Mouse (Mus musculus) monocyte, adult 5-6 weeks (primary cell): ENCODE data around the gene Cdk17. TPM values are rescaled to one million over a fixed set of nuclear protein-coding genes. Genes with fewer than 3 reads are reported as not detected.
"Not testable (repeated sequence)": the region's sequence is repeated elsewhere in the genome, so short reads cannot be mapped to it uniquely, and the experiment has no call there.

Experiments
- ATAC-seq: fragments of 153-309, 156-312 bp; replicated peaks from 2 replicates; pipeline ENCODE4 v1.8.0; 2017; ENCODE audit warnings: mild to moderate bottlenecking; ENCODE audit not compliant: low TSS enrichment, insufficient number of reproducible peaks, severe bottlenecking, poor library complexity, low FRiP score
- total RNA-seq: library from RNA; stranded (forward); fragments of 200-1000, 200-491, 200-594 nt; gene quantifications from 3 replicates; pipeline ENCODE4 v1.2.3, GENCODE M21; 2017

The Cdk17 gene
- total RNA-seq, 1 experiment from 2014 or later, result 103 TPM

DNA sequence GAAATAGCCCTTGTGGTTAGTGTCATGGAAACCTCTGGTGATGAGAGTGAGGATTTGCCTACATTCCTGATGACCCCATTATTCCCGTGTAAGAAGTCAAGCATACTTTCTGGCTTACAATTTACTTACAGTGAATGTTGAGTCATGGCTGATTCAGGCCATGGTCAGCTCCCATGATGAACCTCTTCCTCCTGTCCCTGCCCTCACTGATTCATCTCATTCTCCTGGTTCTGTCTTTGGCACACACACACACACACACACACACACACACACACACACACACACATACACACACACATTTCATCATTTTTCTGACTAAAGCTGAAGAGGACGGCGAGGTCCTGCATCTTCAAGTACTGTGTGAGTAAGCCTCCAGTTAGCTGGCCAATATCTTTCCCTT lies 21.9 kb upstream of the Cdk17 start:
- ATAC-seq, result no peak

DNA sequence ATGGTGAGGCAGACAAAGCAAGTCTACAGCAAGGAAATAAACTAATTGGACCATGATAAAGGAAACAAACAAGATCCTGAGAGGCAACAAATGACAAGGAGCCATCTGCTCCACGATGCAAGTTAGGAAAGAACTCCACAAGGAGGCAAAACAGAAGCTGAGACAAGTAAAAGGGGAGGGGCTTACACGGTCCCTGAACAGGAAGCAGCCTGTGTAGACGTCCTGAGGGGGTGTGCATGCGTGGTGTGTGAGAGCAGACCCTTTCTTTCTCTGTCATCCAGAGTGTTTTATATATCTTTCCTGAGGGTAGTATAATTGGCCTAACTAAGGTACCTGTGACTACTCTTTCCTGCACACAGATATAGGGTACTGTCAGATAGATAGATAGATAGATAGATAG lies 19.9 kb upstream of the Cdk17 start:
- no peak for ATAC-seq

DNA sequence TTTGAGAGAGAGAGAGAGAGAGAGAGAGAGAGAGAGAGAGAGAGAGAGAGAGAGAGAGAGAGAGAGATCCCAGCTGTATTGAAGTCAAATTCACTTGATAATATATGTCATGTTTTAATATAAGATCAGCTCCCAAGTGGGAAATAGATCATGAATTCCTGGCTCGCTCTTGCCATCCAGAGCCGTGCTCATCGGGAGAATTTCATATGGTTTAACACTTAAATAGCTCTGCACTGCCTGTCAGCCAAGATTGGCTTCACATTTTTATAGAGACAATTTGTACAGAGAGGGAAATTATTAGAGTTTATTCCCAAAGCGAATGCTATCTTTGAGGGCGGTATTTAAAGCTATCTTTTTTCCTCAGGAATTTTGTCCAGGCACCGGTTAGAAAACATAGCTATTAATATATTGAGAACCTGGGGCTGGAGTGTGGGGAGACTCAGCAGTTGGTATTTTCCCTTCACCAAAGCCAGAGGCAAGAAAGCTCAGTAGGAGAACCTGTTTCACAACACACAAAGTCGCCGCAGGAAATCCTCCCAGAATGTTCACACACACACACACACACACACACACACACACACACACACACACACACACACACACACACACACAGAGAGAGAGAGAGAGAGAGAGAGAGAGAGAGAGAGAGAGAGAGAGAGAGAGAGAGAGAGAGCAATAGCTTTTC lies 17.9 kb upstream of the Cdk17 start:
- no peak for ATAC-seq

DNA sequence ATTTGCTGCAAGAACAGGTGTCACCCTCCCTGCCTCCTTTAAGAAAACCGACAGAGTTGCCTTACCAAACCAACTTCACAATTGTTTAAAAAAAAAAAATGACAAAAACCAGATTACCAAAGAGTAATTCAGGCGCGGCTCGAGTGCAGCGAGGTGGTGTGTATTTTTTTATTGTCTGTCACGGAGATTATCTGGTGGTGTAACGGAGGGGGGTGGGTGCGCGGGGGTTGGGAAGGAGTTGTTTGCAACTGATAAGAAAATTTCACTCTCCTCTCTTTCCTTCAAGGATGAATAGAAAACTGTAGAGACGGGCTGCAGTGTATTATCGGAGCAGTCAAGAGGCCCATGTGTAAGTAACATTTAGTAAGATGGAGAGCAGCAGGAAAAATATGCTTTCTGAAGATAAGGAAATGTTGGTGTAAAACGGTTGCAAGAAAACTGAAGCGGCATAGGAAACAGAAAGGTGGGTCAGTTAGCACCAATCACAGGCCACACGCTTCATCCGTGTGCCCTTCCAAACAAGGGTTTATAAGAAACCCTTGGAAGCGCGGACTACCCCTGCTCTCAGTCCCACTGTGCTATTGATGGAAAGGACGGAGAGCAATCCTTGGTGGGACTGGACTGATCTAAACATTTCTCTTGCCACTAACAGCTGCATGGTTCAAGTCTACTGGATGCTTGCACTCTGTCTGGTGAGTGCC lies 17.2 kb upstream of the Cdk17 start:
- ATAC-seq, result no peak

DNA sequence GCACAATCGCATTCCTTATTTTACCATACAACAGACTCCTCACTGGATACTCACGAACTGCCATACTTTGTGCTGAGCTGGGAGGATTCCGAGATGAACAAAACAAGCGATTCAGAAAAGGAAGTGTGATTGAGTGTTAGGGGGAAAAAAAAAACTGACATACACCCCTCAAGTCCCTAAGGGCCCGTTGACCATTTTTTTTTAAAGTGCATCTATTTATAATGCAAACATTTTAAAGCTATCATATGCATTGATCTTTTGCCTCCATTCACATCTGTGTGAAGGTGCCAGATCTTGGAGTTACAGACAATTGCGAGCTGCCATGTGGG lies 16.7 kb upstream of the Cdk17 start:
- no peak for ATAC-seq

DNA sequence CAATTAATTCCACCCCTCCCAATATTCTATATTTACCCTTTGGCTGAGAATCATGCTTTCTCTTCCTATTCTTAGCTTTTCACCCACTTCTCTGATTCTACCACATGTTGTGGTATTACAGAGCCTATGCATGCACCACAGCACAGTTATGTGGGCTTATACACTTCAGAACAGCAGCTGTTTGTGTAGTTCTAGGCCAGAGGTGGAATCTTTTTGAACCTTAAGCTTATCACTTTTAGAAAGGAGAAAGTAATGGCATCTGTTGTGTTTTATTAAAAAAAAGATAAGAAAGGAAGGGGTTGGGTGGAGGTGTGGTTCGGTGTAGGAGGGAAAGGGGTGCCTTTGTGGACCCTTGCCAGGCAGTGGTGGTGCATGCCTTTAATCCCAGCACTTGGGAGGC lies 16.1 kb upstream of the Cdk17 start:
- ATAC-seq, result no peak

DNA sequence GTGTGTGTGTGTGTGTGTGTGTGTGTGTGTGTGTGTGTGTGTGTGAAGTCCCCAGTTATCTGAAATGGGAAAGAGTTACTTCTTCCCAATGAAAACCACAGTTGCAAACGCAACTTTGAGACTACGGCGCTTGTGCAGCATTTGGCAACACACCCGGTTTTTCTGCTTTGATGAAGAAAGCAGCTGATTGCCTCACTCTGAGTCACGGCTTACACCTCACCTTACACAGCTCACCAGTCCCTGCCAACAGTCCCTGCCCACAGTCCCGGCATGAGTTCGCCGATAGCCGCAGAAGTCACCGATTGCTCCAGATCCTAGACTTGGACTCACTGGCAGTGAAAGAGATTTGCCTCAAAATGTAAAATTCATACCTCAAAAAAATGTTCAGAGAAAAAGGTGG lies 15.6 kb upstream of the Cdk17 start:
- ATAC-seq, result peak; percentile 88

DNA sequence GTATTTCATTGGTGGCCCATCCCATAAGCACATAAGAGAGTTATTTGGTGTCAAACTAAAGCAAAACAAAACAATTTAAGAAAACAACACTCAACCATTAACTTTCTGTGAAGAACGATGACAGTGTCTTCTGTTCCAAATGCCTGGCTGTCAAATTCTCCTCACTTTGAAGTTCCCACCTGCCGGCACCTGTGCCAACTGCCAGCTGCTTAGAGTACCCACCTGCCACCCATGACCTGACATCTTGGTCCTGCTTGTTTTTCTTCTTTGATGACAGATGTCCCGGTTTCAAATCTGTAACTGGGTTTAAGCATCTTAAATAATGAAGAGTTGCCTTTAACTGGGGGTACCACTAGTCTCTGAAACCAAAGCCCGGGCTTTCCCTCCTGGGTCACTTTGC lies 14.1 kb upstream of the Cdk17 start:
- ATAC-seq, result no peak

DNA sequence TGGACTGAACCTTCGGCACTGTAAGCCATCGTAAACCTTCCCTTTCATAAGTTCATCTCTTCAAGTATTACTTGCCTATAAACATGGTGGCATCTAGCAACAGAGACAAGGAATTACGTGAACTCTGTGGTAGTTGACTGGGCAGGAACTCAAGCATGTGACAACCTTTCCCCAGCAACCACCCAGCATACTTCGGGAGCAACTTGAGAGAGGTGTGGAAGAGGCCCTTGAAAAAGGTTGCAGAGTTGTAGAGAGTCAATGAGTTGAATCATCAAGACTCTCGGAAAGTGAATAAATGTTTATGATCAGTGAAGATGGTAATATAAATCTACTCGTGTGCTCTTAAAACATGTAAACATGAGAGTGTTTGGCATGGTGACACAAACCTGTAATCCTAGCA lies 13.0 kb upstream of the Cdk17 start:
- ATAC-seq, result no peak

DNA sequence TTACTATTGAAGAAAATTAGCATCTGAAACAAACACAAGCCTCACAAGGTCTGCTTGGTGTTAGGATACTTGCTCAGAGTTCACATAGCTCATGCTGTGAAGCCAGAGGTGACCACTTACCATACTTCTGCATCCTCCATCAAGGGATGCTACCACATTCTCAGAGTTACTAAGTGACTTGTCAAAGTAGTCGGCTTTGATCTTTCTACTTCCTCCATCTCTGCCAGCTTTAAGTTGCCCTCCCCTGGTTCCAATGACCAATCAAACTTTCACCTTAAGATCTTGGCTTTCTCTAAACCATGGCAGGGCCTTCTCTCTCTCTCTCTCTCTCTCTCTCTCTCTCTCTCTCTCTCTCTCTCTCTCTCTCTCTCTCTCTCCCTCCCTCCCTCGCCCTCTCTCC lies 11.1 kb upstream of the Cdk17 start:
- ATAC-seq, result peak; percentile 71; the same call in 1 of the 2 replicates

DNA sequence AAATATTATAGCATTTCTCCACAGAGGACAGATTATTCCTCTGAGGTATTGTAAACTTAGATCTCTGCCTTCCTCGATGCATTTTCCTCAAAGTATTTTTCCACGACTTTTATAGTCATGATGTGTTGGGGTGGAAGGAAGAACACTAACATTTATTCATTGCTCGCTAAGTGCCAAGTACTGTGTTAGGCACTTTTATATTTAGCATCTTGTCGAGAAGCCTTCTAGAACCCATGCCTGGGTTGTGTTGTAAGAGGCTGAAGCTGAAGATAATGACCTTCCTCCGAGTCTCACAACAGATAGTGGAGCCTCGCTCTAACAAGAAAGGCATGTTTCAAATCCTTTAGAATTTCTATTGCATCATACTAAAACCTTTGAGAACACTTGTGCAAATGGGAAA lies 8.9 kb upstream of the Cdk17 start:
- ATAC-seq, result no peak

DNA sequence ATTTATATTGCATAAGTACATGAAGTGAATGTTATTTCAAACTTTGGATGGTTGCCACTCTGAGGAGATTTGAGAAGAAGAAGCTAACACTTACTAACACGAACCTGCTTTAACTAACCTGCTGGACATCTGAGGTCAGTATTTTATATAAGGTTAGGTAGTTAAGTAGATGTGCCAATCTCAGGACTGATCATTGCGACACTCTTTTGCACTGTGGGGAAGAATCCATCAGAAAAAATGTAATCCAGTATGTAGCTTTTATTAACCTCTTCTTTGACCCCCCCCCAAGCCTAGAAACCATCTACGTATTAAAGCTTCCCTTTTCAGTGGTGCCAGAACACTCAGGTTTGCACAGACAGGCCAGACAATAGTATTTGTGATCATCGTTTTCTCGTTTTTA lies 8.0 kb upstream of the Cdk17 start:
- no peak for ATAC-seq

DNA sequence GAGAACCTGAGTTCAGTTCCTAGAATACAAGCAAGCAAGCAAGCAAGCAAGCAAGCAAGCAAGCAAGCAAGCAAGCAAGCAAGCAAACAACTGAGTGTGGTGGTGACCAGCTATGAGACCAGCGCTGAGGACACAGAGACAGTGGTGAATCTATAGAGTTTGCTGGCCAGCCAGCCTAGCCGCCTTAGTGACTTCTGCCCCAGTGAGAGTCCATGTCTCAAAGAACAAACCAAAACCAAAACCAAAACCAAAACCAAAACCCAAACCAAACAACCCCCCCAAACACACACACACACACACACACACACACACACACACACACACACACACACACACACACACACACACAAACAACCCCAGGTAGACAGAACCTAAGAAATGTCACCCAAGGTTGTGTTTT lies 7.3 kb upstream of the Cdk17 start:
- not testable (repeated sequence) for ATAC-seq

DNA sequence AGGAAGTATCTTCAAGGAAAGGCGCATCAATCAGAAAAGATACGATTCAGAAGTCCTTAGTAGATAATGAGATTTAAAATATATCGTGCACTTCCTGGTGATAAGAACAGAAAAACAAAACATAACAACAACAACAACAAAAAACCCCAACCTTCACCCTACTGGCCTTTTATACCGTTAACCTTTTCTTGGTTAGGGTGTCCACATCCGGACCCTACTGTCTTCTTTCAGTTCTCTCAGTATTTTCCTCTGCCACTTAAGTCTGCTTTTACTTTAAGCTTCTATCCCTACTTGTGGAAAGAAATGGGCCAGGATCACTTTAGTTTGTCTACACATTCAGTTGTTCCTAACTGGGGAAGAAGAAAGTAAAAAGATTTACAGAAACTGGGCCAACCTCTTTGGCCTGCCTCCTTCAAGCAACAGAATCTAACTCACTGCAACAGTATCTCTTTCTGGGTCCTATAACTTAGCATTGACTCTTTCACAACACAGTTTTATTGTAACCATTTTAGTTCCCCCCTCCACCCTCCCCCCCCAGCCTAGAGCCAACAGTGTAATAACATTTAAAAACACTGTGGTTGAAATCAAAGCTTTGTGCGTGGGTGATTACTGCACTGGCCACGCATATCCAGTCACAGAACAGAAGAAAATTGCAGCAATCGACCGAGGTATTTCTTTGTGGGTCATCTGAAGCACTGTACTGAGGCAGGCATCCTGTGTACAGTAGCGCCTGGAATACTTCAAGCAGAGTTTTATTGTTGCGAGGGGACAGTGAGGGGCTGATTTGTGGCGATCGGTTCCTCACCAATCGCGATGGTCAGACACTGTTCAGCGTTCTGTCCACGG lies 801 bp upstream of the Cdk17 start:
- peak; percentile 24; the same call in 1 of the 2 replicates for ATAC-seq

DNA sequence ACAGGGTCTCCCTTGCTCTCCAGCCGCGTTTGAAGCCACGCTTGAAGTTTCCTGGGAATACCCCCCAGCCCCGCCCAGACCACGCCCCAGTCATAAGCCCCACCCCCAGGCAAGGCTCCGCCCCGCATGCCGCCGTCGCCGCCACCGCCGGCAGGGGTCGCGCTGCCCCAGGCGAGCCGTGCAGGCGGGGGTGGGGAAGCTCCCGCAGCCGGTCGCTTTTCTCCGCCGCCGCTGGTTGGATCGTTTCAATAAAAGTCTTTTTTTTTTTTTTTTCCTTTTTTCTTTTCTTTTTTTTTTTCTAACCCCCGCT lies 223 bp upstream of the Cdk17 start:
- ATAC-seq, result peak; percentile 52

DNA sequence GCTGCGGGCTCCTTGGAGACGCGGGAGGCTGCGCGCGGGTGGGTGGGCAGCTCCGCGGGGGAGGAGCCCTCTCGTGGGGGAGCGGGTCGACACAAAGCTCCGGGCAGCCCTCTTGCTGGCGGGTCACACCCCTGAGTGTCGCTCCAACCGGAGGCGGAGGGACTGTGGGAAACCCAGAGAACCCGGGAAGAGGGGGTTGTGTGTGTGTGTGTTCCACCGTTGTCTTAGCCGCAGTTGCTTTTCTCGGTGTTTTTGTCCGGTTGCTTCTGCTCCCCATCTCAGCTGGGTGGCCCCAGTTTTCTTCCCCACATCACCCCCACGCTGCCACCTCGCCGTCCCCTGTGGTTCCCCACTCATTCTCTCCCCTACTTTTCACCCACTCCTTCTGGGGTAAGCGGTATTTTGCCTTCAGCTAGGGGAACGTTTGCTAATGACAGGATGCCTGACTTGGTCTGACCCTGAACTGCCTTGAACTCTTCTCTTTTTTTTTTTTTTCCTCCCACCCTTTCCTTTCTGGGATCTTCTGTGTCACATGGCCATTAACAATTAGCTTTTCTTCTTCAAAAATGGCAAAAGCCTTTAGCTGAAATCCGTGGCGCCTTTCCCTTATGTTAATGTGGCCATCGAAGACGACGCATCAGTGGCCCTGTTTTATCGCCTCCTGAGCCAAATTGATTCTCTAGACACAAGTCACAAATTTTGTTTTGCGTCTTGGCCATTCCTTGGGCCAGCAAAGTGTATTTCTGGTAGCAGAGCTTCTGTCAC lies 1.0 kb downstream of the Cdk17 start:
- ATAC-seq, result peak; percentile 16; the same call in 1 of the 2 replicates

DNA sequence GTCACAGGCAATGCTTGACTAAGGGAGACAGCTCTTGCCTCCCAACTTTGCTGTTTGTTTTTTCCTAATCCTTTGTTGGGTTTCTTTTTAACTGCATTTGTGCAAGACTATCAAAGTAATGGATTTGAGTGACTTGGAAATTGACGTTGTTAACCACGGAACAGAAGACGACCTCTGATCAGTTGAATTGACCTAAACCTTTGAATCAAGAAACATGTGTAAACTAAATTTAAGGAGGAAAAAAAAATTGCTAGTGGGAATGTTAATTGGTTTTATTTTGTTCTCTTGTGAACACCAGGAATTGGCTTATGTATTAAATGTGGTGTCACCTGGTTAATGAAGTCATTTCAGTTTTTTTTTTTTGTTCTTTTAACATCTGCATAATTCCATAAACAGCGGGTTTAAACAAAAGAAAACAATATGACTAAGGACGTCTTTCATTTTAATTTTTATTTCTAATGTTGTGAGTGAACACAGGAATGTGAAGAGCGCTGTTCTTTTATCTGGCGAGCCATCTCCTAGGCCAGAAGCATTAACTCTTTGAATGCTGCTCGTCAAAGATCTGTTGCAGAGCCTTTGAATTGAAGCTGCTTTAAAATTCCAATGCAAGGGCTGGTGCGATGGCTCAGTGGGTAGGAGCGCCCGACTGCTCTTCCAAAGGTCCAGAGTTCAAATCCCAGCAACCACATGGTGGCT lies 1.7 kb downstream of the Cdk17 start:
- no peak for ATAC-seq

DNA sequence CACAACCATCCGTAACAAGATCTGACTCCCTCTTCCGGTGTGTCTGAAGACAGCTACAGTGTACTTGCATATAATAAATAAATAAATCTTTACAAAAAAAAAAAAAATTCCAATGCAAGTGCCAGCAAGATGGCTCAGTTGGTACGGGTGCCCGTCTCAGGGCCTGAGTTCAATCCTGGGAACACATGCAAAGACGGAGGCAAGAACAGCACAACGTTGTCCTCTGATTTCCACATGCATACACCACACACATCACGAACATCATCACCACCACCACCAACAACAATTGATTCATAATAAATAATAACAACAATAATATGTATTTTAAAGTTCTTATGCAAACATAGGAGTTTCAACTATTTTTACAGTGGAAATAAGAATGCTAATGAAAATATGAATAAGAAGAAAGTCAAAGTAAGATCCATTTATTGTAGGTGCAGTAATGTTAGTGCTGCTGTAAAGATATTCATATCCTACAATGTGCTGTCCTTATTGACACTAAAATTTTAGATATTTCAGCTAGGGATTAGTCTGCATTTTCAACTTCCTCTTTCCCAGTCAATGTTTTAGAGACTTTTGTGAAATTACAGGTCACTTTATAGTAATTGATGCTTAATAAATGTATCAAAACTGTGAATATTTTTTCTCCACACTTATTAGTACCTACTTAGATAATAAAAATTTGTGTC lies 2.4 kb downstream of the Cdk17 start:
- no peak for ATAC-seq
